In the genomic region with DNA sequence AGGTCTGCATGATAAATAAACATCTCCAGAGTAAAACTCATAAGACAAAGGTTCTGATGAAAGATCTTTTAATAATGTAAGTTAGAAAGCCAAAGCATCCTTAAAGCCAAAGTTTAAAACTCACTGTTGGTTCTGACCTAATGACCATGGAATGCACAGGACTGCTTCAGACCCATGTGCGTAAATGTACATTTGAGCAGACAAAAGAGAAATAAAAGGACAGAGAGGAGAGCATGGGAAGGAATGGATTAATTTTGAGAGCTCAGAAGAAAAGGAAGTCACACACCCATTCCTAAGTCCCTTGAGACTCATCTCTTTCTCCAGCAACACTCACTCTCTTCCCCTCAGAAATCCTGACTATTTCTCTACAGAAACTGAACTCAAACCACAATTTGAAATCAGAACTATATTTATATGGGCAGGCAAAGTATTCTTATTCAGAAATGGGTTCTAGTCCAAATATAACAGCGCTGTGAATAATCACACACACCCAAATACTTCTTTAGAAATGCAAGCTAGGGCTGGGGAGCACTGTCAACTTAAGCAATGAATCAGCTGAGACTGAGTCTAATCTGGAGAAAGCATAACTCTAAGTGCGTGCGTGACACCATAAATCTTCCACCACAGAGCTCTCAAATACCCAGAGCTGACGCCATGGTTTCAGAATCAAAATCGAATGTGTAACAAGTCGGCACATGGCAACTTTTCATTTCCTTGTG, we compare ENCODE assay signal across 13 mouse cellular contexts. TPM values are rescaled to one million over a fixed set of nuclear protein-coding genes. Genes with fewer than 3 reads are reported as not detected.
A peak's percentile ranks its signal among the peaks of the same experiment; 100 is the strongest.
DNase-seq lines count a peak whose midpoint lies in the region; ATAC-seq and TF ChIP-seq lines count a peak whose summit lies in the region.
"Had no signal": no experiment of that assay in that cellular context is flagged by ENCODE, and none has a peak within 500 bp of the region (broad histone marks: within the 10 kb centered on the region; RNA-seq: fewer than 3 reads in every experiment).

No protein-coding gene starts in this region.

- no peak overlapping the region for H3K9ac ChIP-seq in heart, postnatal 0 days (replicated peaks; ENCODE audit: low read depth, low read length)
- H3K9ac ChIP-seq in stomach, embryonic 16.5 days (ENCODE audit: low read length) = no peak overlapping the region
- no peak overlapping the region for H3K9ac ChIP-seq in forebrain, embryonic 11.5 days (ENCODE audit: low read length)

- DNase-seq in adrenal gland, adult 2 months = peak; percentile 38
- no peak for DNase-seq in adrenal gland, postnatal 25 days
- no peak for DNase-seq in heart, postnatal 0 days (ENCODE audit: low spot score)
- DNase-seq in heart, postnatal 10 days = no peak
- DNase-seq in right cerebral cortex, adult 2 months (ENCODE audit: low spot score in 2 of 2) = peak; percentile 18 to 20
- no peak for DNase-seq in right cerebral cortex, adult 18-20 months
- DNase-seq in forebrain, embryonic 11.5 days (ENCODE audit: low spot score) = no peak
- DNase-seq: layer of hippocampus, postnatal 36 days; thymus, adult 2 months had no signal

- H3K9me3 ChIP-seq in heart, postnatal 0 days (replicated peaks; ENCODE audit: control insufficient read depth, low read length) = no peaks in the 10 kb centered on the region
- no peaks in the 10 kb centered on the region for H3K9me3 ChIP-seq in stomach, embryonic 16.5 days (replicated peaks; ENCODE audit: control insufficient read depth, low read length)
- no peaks in the 10 kb centered on the region for H3K9me3 ChIP-seq in forebrain, embryonic 11.5 days (ENCODE audit: control insufficient read depth, low read length)

- 41% methylated on average over 7 of the region's 7 CpGs for WGBS in heart, postnatal 0 days
- WGBS in stomach, embryonic 16.5 days = 59% methylated on average over 7 of the region's 7 CpGs
- WGBS in forebrain, embryonic 11.5 days = 96% methylated on average over 7 of the region's 7 CpGs

- H3K4me2 ChIP-seq in heart, postnatal 0 days (ENCODE audit: low read depth, low read length) = no peak overlapping the region; the same call in 1 of the 2 replicates
- H3K4me2 ChIP-seq in stomach, embryonic 16.5 days (ENCODE audit: low read depth, low read length) = no peak overlapping the region
- H3K4me2 ChIP-seq in forebrain, embryonic 11.5 days (ENCODE audit: low read depth, low read length, severe bottlenecking) = no peak overlapping the region
- H3K4me2 ChIP-seq: liver, embryonic 11.5 days had no signal

- no peak overlapping the region for H3K4me3 ChIP-seq in heart, postnatal 0 days (ENCODE audit: low read depth, low read length)
- no peak overlapping the region for H3K4me3 ChIP-seq in stomach, embryonic 16.5 days (replicated peaks; ENCODE audit: low read length)
- no peak overlapping the region for H3K4me3 ChIP-seq in forebrain, embryonic 11.5 days (ENCODE audit: low read depth, low read length)

- peaks cover 14% of the 10 kb centered on the region; the same call in 1 of the 2 replicates for H3K4me1 ChIP-seq in heart, postnatal 0 days (ENCODE audit: control insufficient read depth, insufficient read depth)
- H3K4me1 ChIP-seq in stomach, embryonic 16.5 days (ENCODE audit: control insufficient read depth, insufficient read depth, low read length) = peaks cover 4% of the 10 kb centered on the region; the same call in 1 of the 2 replicates
- no peaks in the 10 kb centered on the region for H3K4me1 ChIP-seq in forebrain, embryonic 11.5 days (replicated peaks; ENCODE audit: control insufficient read depth, insufficient read depth, low read length)

- H3K27ac ChIP-seq in heart, postnatal 0 days (ENCODE audit: low read depth) = 0 out of 2 replicates have a peak overlapping the region, but pooled peaks have one; percentile 25
- 0 out of 2 replicates have a peak overlapping the region, but pooled peaks have one; percentile 3 for H3K27ac ChIP-seq in stomach, embryonic 16.5 days (ENCODE audit: low read length)
- no peak overlapping the region for H3K27ac ChIP-seq in forebrain, embryonic 11.5 days (ENCODE audit: low read depth, low read length)

- intact Hi-C loops in heart, postnatal 10 days (cut with DNase I) = no loop called here

- no peak for TF ChIP-seq EP300 in heart, postnatal 0 days (IDR thresholded peaks at IDR 0.05; ENCODE audit: low read depth)

- no peaks in the 10 kb centered on the region for H3K27me3 ChIP-seq in heart, postnatal 0 days (ENCODE audit: control insufficient read depth, insufficient read depth, low read length)
- no peaks in the 10 kb centered on the region for H3K27me3 ChIP-seq in stomach, embryonic 16.5 days (ENCODE audit: control insufficient read depth, insufficient read depth, low read length)
- H3K27me3 ChIP-seq in forebrain, embryonic 11.5 days (ENCODE audit: control insufficient read depth, insufficient read depth, low read length) = no peaks in the 10 kb centered on the region

- no peak for TF ChIP-seq CTCF in heart, postnatal 0 days (IDR thresholded peaks at IDR 0.05; ENCODE audit: low read depth)

- 0 out of 2 replicates have a peak, but pooled peaks cover 5% of the 10 kb centered on the region for H3K36me3 ChIP-seq in heart, postnatal 0 days (replicated peaks; ENCODE audit: control insufficient read depth, insufficient read depth, low read length)
- H3K36me3 ChIP-seq in stomach, embryonic 16.5 days (ENCODE audit: control insufficient read depth, insufficient read depth, low read length) = no peaks in the 10 kb centered on the region
- H3K36me3 ChIP-seq in forebrain, embryonic 11.5 days (ENCODE audit: control insufficient read depth, insufficient read depth, low read length) = no peaks in the 10 kb centered on the region

- ATAC-seq in heart, postnatal 0 days (ENCODE audit: insufficient read depth, low read depth) = 0 out of 2 replicates have a peak, but pooled peaks have one; percentile 36
- ATAC-seq in stomach, embryonic 16.5 days (ENCODE audit: insufficient read depth, low FRiP score) = no peak
- ATAC-seq in forebrain, embryonic 11.5 days (replicated peaks; ENCODE audit: low FRiP score) = no peak
- ATAC-seq: intestine, embryonic 16.5 days had no signal

RNA-seq across cellular contexts. Expression of gene Fbln5, which starts 33.1 kb away (rescaled TPM):
- 10 to 100 TPM; 63.0 to 64.3 TPM for total RNA-seq in adrenal gland, adult 2 months (2021)
- polyA plus RNA-seq in adrenal gland, adult 2 months (2012; rRNA removed) = 29.1 and 29.6 TPM in 2 replicates
- total RNA-seq in adrenal gland, postnatal 25 days (2021) = 50.9 and 55.6 TPM in 2 replicates
- 35.9 and 38.4 TPM in 2 replicates for total RNA-seq in heart, postnatal 0 days (2014; rRNA removed; ENCODE audit: low replicate concordance)
- 56.0 and 61.6 TPM in 2 replicates for polyA plus RNA-seq in heart, postnatal 0 days (2015; fragmentation: Nextera tagmentation; extraction: Ambion mirVana)
- total RNA-seq in heart, postnatal 10 days (2021) = 10 to 100 TPM; 47.1 to 52.2 TPM
- polyA plus RNA-seq in stomach, embryonic 16.5 days (2015; fragmentation: Nextera tagmentation; extraction: Ambion mirVana) = 66.9 and 78.3 TPM in 2 replicates
- polyA plus RNA-seq in forebrain, embryonic 11.5 days (2014; fragmentation: Nextera tagmentation; extraction: Ambion mirVana) = 9.2 and 12.2 TPM in 2 replicates
- total RNA-seq: monocyte, adult 5-6 weeks had no signal

Comparison
In these comparisons a context has a peak if more than half of its experiments do, and no peak if none do; other contexts are left out.
1. DNase-seq: peak in adrenal gland, adult 2 months (single experiment) and right cerebral cortex, adult 2 months (2 of 2); none in adrenal gland, postnatal 25 days (single experiment), heart, postnatal 0 days (single experiment), heart, postnatal 10 days (0 of 2), right cerebral cortex, adult 18-20 months (single experiment) and forebrain, embryonic 11.5 days (single experiment).